In the genomic region with DNA sequence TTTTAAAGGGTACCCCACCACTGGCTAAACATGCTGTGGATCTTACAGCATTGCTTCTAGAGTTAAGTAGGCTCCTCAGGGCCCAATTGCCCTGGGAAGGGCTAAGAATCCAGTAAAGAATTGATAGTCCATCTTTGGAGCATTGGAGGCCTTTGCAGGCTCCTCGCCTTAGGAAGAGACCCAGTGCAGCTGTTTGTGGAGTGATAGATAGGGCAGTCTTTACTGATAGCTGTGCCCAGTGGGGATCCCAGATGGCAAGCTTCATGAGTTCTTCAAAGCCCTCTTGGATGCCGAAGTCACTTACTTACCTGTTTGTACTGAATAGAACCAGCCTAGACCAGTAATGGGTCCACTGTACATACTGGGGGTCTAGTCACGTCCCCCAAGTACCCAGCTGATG, we compare ENCODE assay signal across 13 mouse cellular contexts.
"Had no signal": no experiment of that assay in that cellular context is flagged by ENCODE, and none has a peak within 500 bp of the region (broad histone marks: within the 10 kb centered on the region; RNA-seq: fewer than 3 reads in every experiment).

No protein-coding gene starts in this region.

- H3K27me3 ChIP-seq: kidney, embryonic 15.5 days; limb, embryonic 15.5 days; lung, embryonic 15.5 days; midbrain, embryonic 13.5 days; neural tube, embryonic 15.5 days had no signal

- H3K27ac ChIP-seq: kidney, embryonic 15.5 days; left cerebral cortex, adult 2 months; limb, embryonic 15.5 days; lung, embryonic 15.5 days; macrophage; midbrain, embryonic 13.5 days; neural tube, embryonic 15.5 days had no signal

- H3K9ac ChIP-seq: kidney, embryonic 15.5 days; limb, embryonic 15.5 days; lung, embryonic 15.5 days; midbrain, embryonic 13.5 days; neural tube, embryonic 15.5 days had no signal

- H3K9me3 ChIP-seq: kidney, embryonic 15.5 days; limb, embryonic 15.5 days; lung, embryonic 15.5 days; midbrain, embryonic 13.5 days; neural tube, embryonic 15.5 days had no signal

- H3K4me2 ChIP-seq: kidney, embryonic 15.5 days; limb, embryonic 15.5 days; lung, embryonic 15.5 days; midbrain, embryonic 13.5 days; neural tube, embryonic 15.5 days had no signal

- ATAC-seq: midbrain, embryonic 13.5 days had no signal

- H3K4me1 ChIP-seq: kidney, embryonic 15.5 days; limb, embryonic 15.5 days; lung, embryonic 15.5 days; midbrain, embryonic 13.5 days; neural tube, embryonic 15.5 days had no signal

- H3K4me3 ChIP-seq: kidney, embryonic 15.5 days; left cerebral cortex, adult 2 months; limb, embryonic 15.5 days; lung, embryonic 15.5 days; midbrain, embryonic 13.5 days; neural tube, embryonic 15.5 days had no signal

- DNase-seq: kidney, adult 2 months; kidney, postnatal 14 days; lung, postnatal 14 days; right cerebral cortex, adult 18-20 months; right cerebral cortex, postnatal 25 days; thymus, postnatal 4 days had no signal
